Mouse (Mus musculus): ENCODE results near the gene Col10a1.
"Not testable (repeated sequence)": the region's sequence is repeated elsewhere in the genome, so short reads cannot be mapped to it uniquely, and the experiment has no call there.

Col10a1 gene

DNA sequence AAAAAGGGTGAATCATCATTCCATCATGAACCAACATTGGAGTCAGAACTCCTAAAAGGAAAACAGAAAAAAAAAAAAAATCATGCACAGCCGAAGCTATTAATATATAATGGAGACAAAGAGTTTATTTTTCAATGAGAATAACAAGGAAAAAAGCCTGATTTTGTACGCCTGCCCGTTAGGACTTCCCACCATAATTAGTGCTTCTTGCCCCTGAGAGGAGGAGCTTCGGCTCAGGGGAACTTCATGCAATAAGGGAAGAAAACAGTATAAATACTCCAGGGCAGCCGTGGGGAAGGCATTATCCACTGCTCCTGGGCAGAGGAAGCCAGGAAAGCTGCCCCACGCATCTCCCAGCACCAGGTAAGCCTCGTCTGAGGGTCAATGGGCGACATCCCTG is at the start of gene Col10a1:
Gene Col10a1 (plus strand): TSS at position 301 of the 400 bp plus-strand sequence.
- no peak for DNase-seq (ENCODE audit: low spot score)

DNA sequence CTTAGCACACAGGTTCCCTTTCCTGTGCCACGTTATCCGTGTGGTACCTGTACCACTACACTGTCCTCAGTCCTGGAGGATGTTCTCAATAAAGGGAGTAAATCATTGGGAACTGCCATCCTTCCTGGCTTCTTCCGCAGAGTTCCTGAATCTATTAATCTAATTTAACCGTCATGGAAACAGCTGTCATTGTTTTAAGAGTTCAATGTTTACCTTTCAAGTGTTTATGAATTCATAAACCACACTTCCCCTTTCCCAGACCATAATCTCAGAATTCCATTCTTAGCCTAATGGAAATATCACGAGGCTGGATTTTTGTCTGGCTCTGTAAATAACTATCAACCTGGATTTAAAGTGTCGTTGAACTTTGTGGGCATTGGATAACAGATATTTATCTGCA is 48.8 kb upstream of the Col10a1 start:
- DNase-seq (ENCODE audit: low spot score): no peak

DNA sequence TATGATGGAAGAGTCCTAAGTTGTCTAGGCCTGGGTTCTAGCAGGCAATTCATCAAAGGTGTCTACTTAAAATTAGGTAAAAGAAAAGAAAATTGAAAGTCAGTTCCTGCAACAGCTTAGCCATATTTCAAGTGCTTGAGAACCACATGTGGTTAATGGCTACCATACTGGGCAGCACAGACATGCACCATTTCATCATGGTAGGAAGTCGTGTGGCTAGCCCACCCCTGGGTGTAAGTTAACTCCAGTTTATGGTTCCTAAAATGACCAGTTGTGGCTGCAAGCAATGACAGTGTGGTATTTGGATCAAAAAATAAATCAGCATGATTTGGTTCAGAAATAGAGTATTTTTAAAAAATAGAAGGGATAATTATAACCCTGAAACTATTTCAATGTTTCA is 47.9 kb upstream of the Col10a1 start:
- DNase-seq (ENCODE audit: low spot score): no peak

- no peak for DNase-seq (ENCODE audit: low spot score)
Observed at GRCm38 (mm10) chr10:34352166-34352565, 37.6 kb upstream of the Col10a1 start.

DNA sequence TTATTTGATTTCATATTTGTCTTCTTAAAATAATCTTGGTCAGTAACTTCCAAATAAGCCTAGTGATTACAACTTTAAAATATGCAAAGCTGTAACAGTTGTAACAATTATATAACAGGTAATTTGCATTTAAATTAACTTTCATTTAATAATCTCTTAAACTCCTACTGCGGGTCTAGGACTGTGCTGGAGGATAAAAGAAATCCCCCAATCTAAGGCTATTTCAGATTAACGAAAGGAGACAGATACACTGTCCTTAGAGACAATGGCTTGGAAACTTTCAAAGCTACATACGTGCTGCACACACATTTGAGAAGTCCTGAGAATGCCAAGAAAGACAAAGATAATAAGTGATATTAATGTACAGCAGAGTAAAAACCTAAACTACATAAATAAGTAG is 31.5 kb upstream of the Col10a1 start:
- DNase-seq (ENCODE audit: low spot score): no peak

DNA sequence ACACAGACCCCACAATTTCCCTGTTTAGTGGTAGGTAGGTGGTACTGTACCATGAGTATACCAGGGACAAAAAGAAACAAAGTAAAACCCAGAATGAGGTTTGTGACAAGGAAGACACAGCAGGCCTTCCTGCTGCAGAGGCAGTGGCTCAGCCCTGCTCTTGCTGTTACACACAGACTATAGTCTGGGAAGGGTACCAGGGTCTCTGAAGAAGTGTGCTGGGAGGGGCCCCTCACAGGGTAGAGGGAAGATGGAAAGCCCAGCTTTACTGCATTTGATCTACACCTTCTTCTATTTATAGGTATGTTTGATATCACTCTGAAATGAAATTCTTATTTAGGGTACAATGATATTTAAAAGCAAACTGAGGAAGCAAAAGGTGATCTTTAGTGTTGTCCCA is 26.0 kb upstream of the Col10a1 start:
- DNase-seq (ENCODE audit: low spot score): no peak

DNA sequence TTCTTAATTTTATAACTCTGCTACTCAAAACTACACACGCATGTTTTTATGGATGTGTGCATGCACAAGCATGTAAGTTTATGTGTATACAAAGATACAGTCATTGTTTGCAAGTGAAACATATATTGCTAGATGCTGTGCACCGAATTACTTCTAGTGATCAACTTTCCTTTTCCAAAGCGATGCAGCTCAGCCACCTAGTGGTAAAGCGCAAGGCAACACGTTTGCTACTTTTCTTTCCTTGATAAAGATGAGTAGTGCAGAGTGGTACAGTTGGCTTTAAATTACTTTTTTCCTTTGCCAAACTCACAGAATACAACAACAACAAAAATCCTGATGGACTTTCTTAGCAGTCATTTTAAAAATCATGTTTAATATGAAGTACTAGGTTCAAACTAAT is 21.6 kb upstream of the Col10a1 start:
- DNase-seq (ENCODE audit: low spot score): peak; percentile 22

DNA sequence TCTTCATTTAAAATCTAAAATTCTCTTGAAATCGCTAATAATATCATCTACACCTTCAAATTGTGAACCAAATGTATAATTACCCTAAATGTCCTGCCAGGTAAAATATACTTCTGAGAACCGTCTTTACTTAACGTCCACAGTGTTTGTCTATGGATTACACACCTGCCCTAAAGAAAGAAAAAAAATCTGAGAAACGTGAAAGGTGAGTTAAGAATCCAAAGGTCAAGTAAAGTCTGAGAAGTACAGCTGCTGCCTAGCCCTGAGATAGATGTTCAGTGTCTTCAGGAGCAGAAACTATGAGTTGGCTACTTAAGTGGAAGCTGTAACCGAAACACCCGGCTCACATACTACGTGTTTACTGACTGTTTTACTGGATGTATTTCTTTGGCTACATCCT is 16.4 kb upstream of the Col10a1 start:
- no peak for DNase-seq (ENCODE audit: low spot score)

- no peak for DNase-seq (ENCODE audit: low spot score)
Observed at GRCm38 (mm10) chr10:34385636-34386035, 4.1 kb upstream of the Col10a1 start.

- DNase-seq (ENCODE audit: low spot score): no peak
Observed at GRCm38 (mm10) chr10:34396959-34397358, 7.2 kb downstream of the Col10a1 start.

DNA sequence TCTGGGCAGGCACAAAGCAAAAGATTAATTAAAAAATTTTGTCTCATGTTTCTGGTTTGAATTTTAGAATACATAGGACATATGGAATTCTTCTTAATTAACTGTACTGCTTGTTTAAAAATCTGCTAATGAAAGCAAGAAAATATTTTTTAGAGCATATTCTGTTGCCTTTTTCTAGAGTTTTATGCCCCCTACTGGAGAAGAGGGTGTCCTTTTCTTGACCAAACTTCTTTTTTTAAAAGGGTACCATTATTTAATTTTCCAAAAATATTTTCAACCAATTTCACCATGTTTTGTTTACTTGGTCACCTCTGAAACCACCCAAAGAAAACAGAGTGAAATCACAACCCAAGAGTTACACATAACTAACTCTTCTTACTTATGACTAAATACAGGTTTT is 9.5 kb downstream of the Col10a1 start:
- no peak for DNase-seq (ENCODE audit: low spot score)

DNA sequence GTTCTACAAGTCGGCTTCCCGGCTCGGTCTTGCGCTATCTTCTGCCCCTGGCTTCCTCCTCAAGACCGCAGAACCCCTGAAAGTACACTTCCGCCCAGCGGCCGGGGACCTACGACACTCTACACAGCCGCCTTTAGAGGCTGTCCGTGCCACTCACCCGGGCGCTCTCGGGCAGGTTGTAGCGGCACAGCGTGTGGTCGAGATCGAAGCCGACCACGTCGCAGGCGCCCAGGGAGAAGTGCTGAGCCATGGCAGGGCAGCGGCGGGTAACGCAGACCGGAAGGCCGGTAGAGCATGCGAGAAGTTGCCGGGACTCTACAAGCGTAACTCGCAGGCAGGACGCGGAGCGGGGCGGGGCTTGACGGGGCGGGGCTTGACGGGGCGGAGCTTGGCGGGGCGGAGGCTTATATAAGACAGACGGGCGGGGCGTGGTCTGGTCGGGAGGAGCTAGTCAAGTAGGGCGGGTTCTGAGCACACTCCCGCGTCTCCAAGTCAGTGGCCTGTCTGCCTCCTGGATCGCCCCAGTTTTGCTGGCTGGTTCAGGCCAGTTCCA is 28.5 kb downstream of the Col10a1 start, which contains the start of gene Nt5dc1:
Gene Nt5dc1 (minus strand): TSS at position 349 of the 553 bp plus-strand sequence.
- DNase-seq (ENCODE audit: low spot score): peak; percentile 97

DNA sequence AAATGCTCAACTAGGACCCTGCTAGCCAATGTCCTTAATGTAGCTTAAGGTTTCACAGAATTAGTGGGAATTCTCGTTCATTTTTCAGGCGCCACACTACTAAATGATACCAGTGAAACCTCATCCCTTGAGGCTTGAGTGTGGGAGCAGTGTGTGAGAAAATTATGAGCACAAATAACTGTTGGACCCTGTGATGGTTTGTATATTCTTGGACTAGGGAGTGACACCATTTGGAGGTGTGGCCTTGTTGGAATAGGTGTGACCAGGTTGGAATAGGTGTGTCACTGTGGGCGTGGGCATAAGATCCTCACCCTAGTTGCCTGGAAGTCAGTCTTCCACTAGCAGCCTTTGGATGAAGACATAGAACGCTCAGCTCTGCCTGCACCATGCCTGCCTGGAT is 29.0 kb downstream of the Col10a1 start:
- not testable (repeated sequence) for DNase-seq (ENCODE audit: low spot score)

GRCm38 (mm10) chr10:34431783-34432182 is 42.0 kb downstream of the Col10a1 start:
- DNase-seq (ENCODE audit: low spot score): no peak

DNA sequence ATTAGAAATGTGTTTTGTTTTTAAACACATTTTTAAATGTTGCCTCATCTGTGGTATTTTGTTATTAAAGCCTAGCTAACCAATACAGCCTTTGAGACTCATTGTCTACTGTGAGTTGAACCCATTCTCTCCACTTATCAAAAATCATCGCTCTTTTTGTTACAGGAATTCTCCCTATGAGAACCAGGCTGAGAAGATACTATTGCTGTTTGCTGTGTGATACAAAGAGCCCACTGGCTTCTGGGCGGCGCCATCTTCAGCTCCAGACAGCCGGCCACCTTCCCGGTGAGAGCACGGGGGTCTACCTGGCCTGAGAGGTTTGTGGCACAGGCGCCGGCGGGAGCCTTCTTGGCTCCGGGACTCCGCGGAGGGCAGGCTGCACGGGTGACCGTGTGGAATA is 44.4 kb downstream of the Col10a1 start:
- DNase-seq (ENCODE audit: low spot score): not testable (repeated sequence)

Measured in MN1 (cell line).